Mouse (Mus musculus): ENCODE data around the gene Sec14l1.

Sec14l1 gene

DNA sequence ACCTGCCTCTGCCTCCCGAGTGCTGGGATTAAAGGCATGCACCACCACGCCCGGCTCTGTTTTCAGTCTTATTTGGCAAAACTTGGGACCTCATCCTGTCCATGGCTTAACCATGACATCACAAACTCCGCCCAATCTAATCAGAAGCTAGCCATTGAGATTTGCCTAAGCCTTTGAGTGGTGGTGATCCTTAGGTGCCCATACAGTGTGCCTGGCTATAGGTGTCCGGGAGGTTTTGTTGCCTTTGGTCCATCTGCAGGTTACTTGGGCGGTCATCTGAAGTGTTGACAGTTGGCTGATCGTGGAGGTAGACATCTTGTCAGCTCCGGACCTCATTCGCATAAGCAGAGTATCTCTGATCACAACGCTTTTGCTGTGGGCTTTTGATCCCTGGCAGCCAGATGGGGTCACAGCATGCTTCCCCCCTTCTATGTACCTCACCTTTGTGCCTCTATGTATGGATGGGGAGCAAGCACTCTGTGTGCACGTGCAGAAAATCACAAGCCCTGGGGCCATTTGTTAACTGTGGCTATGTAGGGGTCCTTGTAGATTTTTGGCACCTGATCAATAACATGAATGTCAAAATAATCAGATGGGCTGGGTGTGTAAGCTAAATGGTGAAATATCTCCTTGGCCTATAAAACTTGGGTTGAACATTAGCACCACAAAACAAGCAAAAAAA is 2.9 kb upstream of the Sec14l1 start:
- no peak for DNase-seq

- DNase-seq, result no peak
Observed at GRCm38 (mm10) chr11:117112649-117113051, 2.3 kb upstream of the Sec14l1 start.

DNA sequence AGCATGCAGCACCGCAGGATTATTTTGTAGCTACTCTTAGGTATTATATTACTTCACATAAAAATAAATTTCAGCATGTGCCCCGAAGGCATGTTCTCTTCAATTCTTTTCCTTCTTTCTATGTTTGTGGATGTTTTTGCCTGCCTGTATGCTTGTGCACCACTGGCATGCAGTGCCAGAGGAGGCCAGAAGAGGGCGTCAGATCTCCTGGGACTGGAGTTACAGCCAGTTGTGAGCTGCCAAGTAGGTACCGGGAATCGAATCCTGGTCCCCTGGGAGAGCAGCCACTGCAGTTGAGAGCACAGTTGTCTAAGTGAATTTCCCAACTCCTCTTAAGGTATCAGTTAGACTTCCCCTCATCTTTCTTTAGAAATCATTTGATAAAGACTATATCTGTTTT is 1.6 kb upstream of the Sec14l1 start:
- DNase-seq, result no peak

DNA sequence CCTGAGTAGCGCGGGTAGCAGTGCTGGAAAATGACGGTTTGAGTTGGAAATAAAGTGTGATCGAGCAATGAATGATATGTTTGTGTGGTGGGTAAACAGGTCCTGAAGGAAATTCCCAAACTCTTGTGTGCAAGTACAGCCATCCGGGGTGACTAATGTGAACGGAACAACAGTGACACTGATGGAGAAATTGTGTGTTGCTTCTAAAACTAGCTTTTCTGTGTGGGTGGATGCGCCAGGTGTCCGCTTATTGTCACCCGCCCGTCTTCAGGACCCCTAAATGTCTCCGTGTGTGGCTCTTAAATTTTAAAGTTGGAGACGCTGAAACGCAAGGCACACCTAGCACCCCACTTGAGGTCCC is 757 bp upstream of the Sec14l1 start:
- DNase-seq, result no peak

DNA sequence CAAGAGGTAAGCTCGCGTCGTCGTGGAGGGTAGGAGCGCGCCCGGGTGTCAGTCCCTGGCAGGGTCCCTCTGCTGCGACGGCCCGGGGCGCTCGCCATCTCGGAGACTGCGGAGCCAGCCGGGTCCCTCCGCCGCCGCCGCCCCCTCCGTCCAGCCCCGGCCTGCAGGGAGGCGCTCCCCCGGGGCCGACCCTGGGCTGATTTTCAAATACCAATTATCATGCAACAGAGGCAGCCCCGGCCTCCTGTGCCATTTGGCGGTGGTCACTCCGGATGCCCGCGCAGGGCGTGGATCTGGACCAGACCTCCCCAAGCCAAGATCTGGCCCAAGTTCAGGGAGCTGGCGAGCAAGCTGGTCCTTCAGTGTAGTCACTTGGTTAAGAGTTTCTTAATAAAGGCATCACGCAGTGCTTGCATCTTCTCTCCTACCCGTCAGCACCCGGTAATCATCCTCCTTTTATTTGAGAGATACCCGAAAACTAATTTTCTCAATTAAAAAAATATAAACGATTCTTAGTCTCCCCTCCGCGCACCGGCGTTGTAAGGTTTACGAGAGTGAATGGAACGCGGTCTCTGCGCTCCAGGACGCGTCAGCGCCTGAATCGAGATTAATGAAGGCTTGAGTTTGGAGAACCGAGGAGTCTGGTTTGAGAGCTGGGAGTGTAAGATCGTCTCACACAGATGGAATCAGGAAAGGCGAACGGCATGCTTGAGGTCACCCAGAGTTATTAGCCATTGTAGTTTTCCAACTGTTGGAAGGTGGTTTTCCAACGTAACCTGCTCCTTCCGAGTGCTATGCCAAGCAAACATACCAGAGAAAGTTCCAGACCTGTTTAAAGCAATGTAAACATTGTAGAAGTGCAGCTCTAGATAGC is 615 bp downstream of the Sec14l1 start:
- DNase-seq, result peak; percentile 73 to 81

DNA sequence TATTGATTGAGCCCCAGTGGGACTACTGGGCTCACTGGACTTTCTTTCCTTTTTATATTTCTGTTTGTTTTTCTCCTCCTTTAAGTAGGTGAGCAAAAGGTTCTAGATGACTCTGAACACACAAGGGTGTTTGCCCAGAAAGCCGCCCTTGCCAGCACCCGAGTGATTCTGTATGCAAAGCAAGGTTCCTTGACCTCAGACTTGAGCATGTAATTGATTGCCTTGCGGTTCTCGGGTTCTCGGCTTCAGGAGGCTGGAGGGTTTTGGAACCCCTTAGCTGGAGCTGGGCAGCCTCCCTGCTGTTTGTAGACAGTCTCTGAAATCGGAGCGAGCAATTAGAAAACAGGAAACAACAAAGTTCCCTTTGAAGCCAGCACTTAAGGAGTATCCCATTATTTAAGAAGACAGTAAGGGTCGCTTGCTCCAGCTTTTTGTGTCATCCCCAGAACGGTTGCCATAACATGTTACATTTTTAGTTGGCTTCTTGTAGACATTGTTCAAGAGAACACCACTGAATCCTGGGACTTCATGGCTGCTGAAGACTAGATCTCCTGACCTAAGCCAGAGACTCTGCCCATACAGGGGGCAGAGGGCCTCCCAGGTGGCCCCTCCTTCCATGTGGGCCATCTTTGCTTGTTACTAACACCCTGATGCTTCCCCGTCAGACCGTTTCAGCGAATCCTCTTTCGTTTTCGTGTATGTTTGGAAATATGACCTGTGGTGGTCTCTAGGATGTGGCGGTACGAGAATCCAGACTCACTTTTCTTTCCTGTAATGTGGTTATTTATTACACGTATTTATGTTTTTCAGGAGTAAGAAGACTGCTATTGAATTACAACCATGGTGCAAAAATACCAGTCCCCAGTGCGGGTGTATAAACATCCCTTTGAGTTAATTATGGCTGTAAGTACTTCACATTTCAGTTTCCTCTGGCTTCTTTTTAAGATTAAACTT is 1.7 kb downstream of the Sec14l1 start:
- peak; percentile 54 to 69 for DNase-seq

- DNase-seq, result peak; percentile 48 to 70
Observed at GRCm38 (mm10) chr11:117117321-117117720, 2.4 kb downstream of the Sec14l1 start.

GRCm38 (mm10) chr11:117117791-117118190 is 2.8 kb downstream of the Sec14l1 start:
- no peak for DNase-seq

- DNase-seq, result no peak
Observed at GRCm38 (mm10) chr11:117118248-117118647, 3.3 kb downstream of the Sec14l1 start.

- DNase-seq, result no peak
Observed at GRCm38 (mm10) chr11:117118721-117119321, 3.9 kb downstream of the Sec14l1 start.

DNA sequence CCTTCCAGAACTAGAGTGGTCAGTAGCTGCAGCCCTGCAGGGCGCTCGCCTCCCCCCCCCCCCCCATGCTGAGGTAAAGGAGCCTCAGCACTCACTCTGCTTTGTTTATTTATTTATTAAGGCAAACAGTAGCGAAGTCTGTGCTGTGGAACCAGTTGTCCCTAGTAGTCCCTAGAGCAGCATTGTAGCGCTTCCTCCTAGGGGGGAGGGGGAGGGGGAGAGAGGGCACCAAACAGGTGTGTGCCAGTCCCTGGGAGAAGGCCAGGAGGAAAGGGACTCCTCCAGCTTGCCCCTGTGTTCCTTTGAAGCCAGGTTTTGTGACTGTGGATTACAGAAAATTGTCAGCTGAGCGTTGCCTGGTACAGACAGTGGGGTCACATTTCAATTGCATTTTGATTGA is 4.8 kb downstream of the Sec14l1 start:
- no peak for DNase-seq

DNA sequence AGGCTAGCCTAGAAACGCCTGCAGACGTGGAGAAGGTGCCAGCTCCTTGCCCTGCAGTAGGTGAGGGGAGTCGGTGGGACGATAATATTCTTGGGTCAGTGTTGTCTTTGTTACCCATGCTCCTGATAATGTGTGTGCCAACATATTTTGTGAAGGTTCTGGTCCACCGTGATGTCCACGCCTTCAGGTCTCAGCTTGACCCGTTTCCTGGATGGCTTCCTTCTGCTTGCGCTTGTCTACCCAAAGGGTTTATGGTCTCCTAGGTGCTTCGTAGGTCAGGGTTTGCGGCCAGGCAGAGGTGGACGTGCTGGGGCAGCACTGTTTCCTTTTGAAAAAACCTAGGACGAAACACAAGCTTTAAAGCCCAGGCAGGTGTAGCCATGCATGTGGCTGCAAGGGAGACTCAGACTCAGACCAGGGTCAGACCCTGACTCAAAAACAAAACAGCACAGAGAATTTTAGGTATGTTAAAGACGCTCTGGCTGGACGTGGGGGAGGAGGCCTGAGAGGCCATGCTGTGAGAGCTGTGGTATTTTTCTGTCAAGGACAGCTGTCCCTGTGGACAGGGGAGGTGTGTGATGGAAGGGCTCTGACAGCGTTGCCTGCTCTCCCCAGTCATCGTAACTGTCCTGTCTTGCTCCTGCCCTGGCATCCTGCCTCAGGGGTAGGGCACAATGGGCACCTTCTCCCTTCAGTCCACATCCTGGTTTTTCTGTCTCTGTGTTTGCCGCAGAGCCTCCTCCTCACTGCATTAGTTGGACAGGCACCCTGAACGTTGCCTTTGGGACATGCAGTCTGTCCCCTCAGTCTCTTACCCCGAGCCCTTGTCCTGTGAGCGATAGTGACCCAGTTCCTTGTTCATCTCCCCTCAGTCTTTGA is 5.6 kb downstream of the Sec14l1 start:
- DNase-seq, result no peak

DNA sequence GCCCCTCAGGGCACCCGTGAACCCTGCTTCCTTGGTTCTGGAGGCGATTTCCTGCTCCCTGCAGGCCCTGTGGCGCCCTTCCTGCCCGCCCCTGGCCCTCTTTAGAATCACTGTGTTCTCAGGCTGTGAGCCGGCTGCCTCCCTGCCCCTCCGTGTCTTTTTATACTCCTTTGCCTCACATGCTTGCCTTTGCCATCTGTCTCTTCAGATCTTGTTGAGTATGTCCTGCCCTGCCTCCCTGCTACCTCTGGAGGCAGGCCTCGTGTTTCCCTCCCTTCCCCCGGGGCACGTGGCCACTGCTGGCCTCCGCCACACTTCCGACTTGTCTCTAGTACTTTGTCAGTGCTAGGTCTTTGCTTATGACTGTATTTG is 6.2 kb downstream of the Sec14l1 start:
- peak in 1 of 2 experiments; percentile 57 for DNase-seq

GRCm38 (mm10) chr11:117121954-117122353 is 7.0 kb downstream of the Sec14l1 start:
- no peak for DNase-seq

- no peak for DNase-seq
Observed at GRCm38 (mm10) chr11:117123418-117124085, 8.6 kb downstream of the Sec14l1 start.

GRCm38 (mm10) chr11:117124539-117124938 is 9.6 kb downstream of the Sec14l1 start:
- no peak for DNase-seq

- DNase-seq, result no peak
Observed at GRCm38 (mm10) chr11:117127250-117127837, 12.4 kb downstream of the Sec14l1 start.

GRCm38 (mm10) chr11:117127931-117128548 is 13.1 kb downstream of the Sec14l1 start:
- DNase-seq, result peak; percentile 53 to 78

GRCm38 (mm10) chr11:117129473-117129872 is 14.5 kb downstream of the Sec14l1 start:
- peak in 1 of 2 experiments; percentile 65 for DNase-seq

- DNase-seq, result peak in 1 of 2 experiments; percentile 63
Observed at GRCm38 (mm10) chr11:117130068-117130467, 15.1 kb downstream of the Sec14l1 start.

Measured in lung, postnatal 4 days (tissue).